Mouse (Mus musculus) heart, embryonic 11.5 days (tissue): ENCODE results near the gene Anxa2. TPM values are rescaled to one million over a fixed set of nuclear protein-coding genes. Genes with fewer than 3 reads are reported as not detected.

ENCODE experiments used
- ATAC-seq: fragments of 200-750 bp; cut with Nextera tagmentation; replicated peaks from 2 replicates; pipeline ENCODE4 v1.8.0; 2017; ENCODE audit warnings: moderate library complexity; ENCODE audit not compliant: insufficient number of reproducible peaks, low FRiP score, low TSS enrichment
- H3K27ac ChIP-seq: fragments of 300-500 bp; sonication (generic); 2 replicates; pipeline ENCODE4 v1.5.1; 2014; ENCODE audit warnings: mild to moderate bottlenecking, low read depth, low read length
- H3K27me3 ChIP-seq: fragments of 300-500 bp; sonication (generic); 2 replicates; pipeline ENCODE4 v1.6.1; 2014; ENCODE audit warnings: mild to moderate bottlenecking, low read length, mixed read lengths; ENCODE audit not compliant: control insufficient read depth, insufficient read depth
- H3K36me3 ChIP-seq: fragments of 300-500 bp; sonication (generic); 2 replicates; pipeline ENCODE4 v1.6.1; 2014; ENCODE audit warnings: mild to moderate bottlenecking, low read length, moderate library complexity, mixed read lengths; ENCODE audit not compliant: control insufficient read depth, insufficient read depth
- H3K4me1 ChIP-seq: fragments of 300-500 bp; sonication (generic); 2 replicates; pipeline ENCODE4 v1.6.1; 2014; ENCODE audit warnings: low read length; ENCODE audit not compliant: control insufficient read depth, insufficient read depth
- H3K4me2 ChIP-seq: fragments of 300-500 bp; sonication (generic); 2 replicates; pipeline ENCODE4 v1.6.1; 2014; ENCODE audit warnings: mild to moderate bottlenecking, moderate library complexity
- H3K4me3 ChIP-seq: fragments of 300-500 bp; sonication (generic); 2 replicates; pipeline ENCODE4 v1.5.1; 2014; ENCODE audit warnings: low read depth, low read length
- H3K9ac ChIP-seq: fragments of 300-500 bp; sonication (generic); 2 replicates; pipeline ENCODE4 v1.6.1; 2014; ENCODE audit warnings: mild to moderate bottlenecking, low read depth, low read length, moderate library complexity
- H3K9me3 ChIP-seq: fragments of 300-500 bp; sonication (generic); replicated peaks from 2 replicates; pipeline ENCODE4 v1.6.1; 2016; ENCODE audit warnings: low read length; ENCODE audit not compliant: control insufficient read depth
- WGBS: fragments of 180-500 bp; shearing (Covaris S2); extraction: QIAGEN DNeasy Blood & Tissue Kit; methylation state at CpG from one replicate; pipeline ENCODE4 v1.1.7; 2014; ENCODE audit not compliant: insufficient replicate concordance; 5-methylcytosine and 5-hydroxymethylcytosine counted together
- polyA plus RNA-seq: library from polyadenylated mRNA; unstranded; fragments of >200 nt; fragmentation: Nextera tagmentation; extraction: Ambion mirVana; gene quantifications from 2 replicates; pipeline ENCODE4 v1.2.1, GENCODE M21; 2014

The Anxa2 gene
- polyA plus RNA-seq, 1 experiment from 2014 or later = 386 TPM

GRCm38 (mm10) chr9:69480344-69480743 is 26.9 kb downstream of the Anxa2 start:
- ATAC-seq = no peak
- Histone ChIP-seq H3K4me1 (peaks cover 16% of the 10 kb centered on the region), H3K9ac (no peak overlapping the region), H3K4me2 (no peak overlapping the region), H3K27me3 (no peaks in the 10 kb centered on the region), H3K4me3 (no peak overlapping the region), H3K27ac (no peak overlapping the region), H3K36me3 (peaks cover 10% of the 10 kb centered on the region), H3K9me3 (no peaks in the 10 kb centered on the region)
- WGBS = 0% methylated on average over 1 of the region's 1 CpGs

GRCm38 (mm10) chr9:69483811-69484210 is 30.4 kb downstream of the Anxa2 start:
- WGBS = 60% methylated on average over 12 of the region's 12 CpGs
- Histone ChIP-seq H3K4me1 (peaks cover 18% of the 10 kb centered on the region), H3K36me3 (peaks cover 22% of the 10 kb centered on the region), H3K27ac (no peak overlapping the region), H3K4me2 (no peak overlapping the region), H3K4me3 (no peak overlapping the region), H3K9ac (no peak overlapping the region), H3K9me3 (no peaks in the 10 kb centered on the region), H3K27me3 (no peaks in the 10 kb centered on the region)
- ATAC-seq = no peak

- Histone ChIP-seq H3K4me2 (no peak overlapping the region), H3K9ac (no peak overlapping the region), H3K27ac (no peak overlapping the region), H3K4me3 (no peak overlapping the region), H3K27me3 (no peaks in the 10 kb centered on the region), H3K36me3 (peaks cover 33% of the 10 kb centered on the region), H3K4me1 (peaks cover 19% of the 10 kb centered on the region), H3K9me3 (no peaks in the 10 kb centered on the region)
- 68% methylated on average over 8 of the region's 8 CpGs for WGBS
- ATAC-seq = no peak
These were observed 32.7 kb downstream of the Anxa2 start for GRCm38 (mm10) chr9:69486140-69486539.

GRCm38 (mm10) chr9:69488510-69488909 is 35.1 kb downstream of the Anxa2 start:
- no peak for ATAC-seq
- WGBS = 12% methylated on average over 8 of the region's 8 CpGs
- peak overlapping the region; percentile 17; the same call in 1 of the 2 replicates for H3K4me2 ChIP-seq

GRCm38 (mm10) chr9:69488972-69489371 is 35.6 kb downstream of the Anxa2 start:
- WGBS = 13% methylated on average over 5 of the region's 5 CpGs
- Histone ChIP-seq H3K4me1 (peaks cover 16% of the 10 kb centered on the region), H3K27ac (0 out of 2 replicates have a peak overlapping the region, but pooled peaks have one; percentile 24), H3K4me2 (peak overlapping the region; percentile 17; the same call in 1 of the 2 replicates), H3K27me3 (no peaks in the 10 kb centered on the region), H3K36me3 (peaks cover 46% of the 10 kb centered on the region), H3K4me3 (no peak overlapping the region), H3K9ac (no peak overlapping the region), H3K9me3 (no peaks in the 10 kb centered on the region; the same call in 1 of the 2 replicates)
- ATAC-seq = no peak

More at GRCm38 (mm10) chr9:69488510-69488909, 35.1 kb downstream of the Anxa2 start:
- no peak overlapping the region for H3K9ac ChIP-seq
- H3K27me3 ChIP-seq = no peaks in the 10 kb centered on the region
- H3K9me3 ChIP-seq = no peaks in the 10 kb centered on the region; the same call in 1 of the 2 replicates
- H3K27ac ChIP-seq = peak overlapping the region; percentile 24; the same call in 1 of the 2 replicates
- H3K36me3 ChIP-seq = peaks cover 46% of the 10 kb centered on the region
- no peak overlapping the region for H3K4me3 ChIP-seq
- H3K4me1 ChIP-seq = peaks cover 19% of the 10 kb centered on the region

DNA sequence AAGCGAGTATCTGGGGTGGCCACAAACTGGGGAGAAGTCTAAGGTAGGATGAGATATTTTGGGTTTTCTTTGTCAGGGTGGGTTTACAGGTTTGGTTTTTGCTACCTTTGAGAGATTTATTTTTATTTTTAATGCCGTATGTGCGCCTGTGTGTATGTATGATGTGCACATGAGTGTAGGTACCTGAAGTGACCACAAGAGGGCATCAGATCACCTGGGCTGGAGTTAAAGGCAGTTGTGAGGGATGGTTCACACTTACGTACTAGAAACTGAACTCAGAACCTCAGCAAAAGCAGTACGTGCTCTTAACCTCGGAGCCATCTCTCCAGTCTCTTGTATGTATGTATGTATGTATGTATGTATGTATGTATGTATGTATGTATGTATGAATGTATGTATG is 39.4 kb downstream of the Anxa2 start:
- no peaks in the 10 kb centered on the region for H3K27me3 ChIP-seq
- H3K27ac ChIP-seq = no peak overlapping the region
- H3K4me2 ChIP-seq = no peak overlapping the region
- H3K4me1 ChIP-seq = peaks cover 11% of the 10 kb centered on the region
- H3K36me3 ChIP-seq = peaks cover 30% of the 10 kb centered on the region
- ATAC-seq = no peak
- H3K9me3 ChIP-seq = no peaks in the 10 kb centered on the region; the same call in 1 of the 2 replicates
- 96% methylated on average over 6 of the region's 6 CpGs for WGBS
- no peak overlapping the region for H3K4me3 ChIP-seq
- no peak overlapping the region for H3K9ac ChIP-seq

GRCm38 (mm10) chr9:69502504-69502903 is 49.1 kb downstream of the Anxa2 start:
- WGBS = 23% methylated on average over 6 of the region's 6 CpGs
- Histone ChIP-seq H3K9me3 (no peaks in the 10 kb centered on the region), H3K4me3 (no peak overlapping the region), H3K4me1 (no peaks in the 10 kb centered on the region), H3K9ac (no peak overlapping the region), H3K4me2 (no peak overlapping the region), H3K27me3 (no peaks in the 10 kb centered on the region; the same call in 1 of the 2 replicates), H3K27ac (no peak overlapping the region), H3K36me3 (no peaks in the 10 kb centered on the region)
- ATAC-seq = no peak

GRCm38 (mm10) chr9:69505611-69506010 is 52.2 kb downstream of the Anxa2 start:
- Histone ChIP-seq H3K9ac (no peak overlapping the region), H3K4me2 (no peak overlapping the region), H3K27me3 (no peaks in the 10 kb centered on the region; the same call in 1 of the 2 replicates), H3K36me3 (no peaks in the 10 kb centered on the region), H3K4me3 (no peak overlapping the region), H3K27ac (no peak overlapping the region), H3K9me3 (no peaks in the 10 kb centered on the region), H3K4me1 (no peaks in the 10 kb centered on the region)
- ATAC-seq = no peak
- WGBS = 18% methylated on average over 7 of the region's 7 CpGs

DNA sequence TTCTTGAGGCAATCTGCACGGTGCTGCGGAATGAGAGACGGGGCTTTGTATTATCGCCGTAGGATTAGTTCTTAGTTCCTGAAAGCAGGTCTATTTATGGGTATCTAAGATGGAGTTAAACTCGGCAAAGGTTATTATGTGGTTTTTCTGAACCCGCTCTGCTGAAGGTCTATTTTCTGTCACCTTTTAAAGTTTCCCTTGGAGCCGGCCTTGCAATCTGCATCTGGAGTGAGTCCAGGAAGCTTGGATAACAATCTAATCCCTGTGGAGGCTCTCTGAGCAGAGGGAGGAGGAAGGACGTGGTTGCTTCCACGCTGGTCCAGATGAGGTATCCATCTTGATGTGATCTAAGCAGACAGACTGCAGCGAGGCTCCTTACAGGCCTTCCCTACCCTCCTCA is 53.8 kb downstream of the Anxa2 start:
- H3K27me3 ChIP-seq = no peaks in the 10 kb centered on the region; the same call in 1 of the 2 replicates
- H3K4me1 ChIP-seq = no peaks in the 10 kb centered on the region
- no peak overlapping the region for H3K4me2 ChIP-seq
- no peak for ATAC-seq
- H3K27ac ChIP-seq = no peak overlapping the region
- 53% methylated on average over 11 of the region's 11 CpGs for WGBS
- no peak overlapping the region for H3K9ac ChIP-seq
- no peaks in the 10 kb centered on the region for H3K9me3 ChIP-seq
- H3K4me3 ChIP-seq = no peak overlapping the region
- no peaks in the 10 kb centered on the region for H3K36me3 ChIP-seq
